Comparison of ENCODE assay signal across 20 mouse cellular contexts in genomic region chr5:17403584-17403983, GRCm38 (mm10). TPM values are rescaled to one million over a fixed set of nuclear protein-coding genes. Genes with fewer than 3 reads are reported as not detected.
"Had no signal": no experiment of that assay in that cellular context is flagged by ENCODE, and none has a peak within 500 bp of the region (broad histone marks: within the 10 kb centered on the region; RNA-seq: fewer than 3 reads in every experiment).

No protein-coding gene starts in this region.

- H3K27ac ChIP-seq: limb, embryonic 15.5 days; liver, embryonic 12.5 days; midbrain, embryonic 12.5 days; neural tube, embryonic 13.5 days had no signal

- H3K4me3 ChIP-seq: limb, embryonic 15.5 days; liver, embryonic 12.5 days; midbrain, embryonic 12.5 days; neural tube, embryonic 13.5 days had no signal

- H3K9me3 ChIP-seq: limb, embryonic 15.5 days; liver, embryonic 12.5 days; midbrain, embryonic 12.5 days; neural tube, embryonic 13.5 days had no signal

- H3K36me3 ChIP-seq: limb, embryonic 15.5 days; liver, embryonic 12.5 days; midbrain, embryonic 12.5 days; neural tube, embryonic 13.5 days had no signal

- H3K4me2 ChIP-seq: limb, embryonic 15.5 days; liver, embryonic 12.5 days; midbrain, embryonic 12.5 days; neural tube, embryonic 13.5 days had no signal

- H3K4me1 ChIP-seq: limb, embryonic 15.5 days; midbrain, embryonic 12.5 days; neural tube, embryonic 13.5 days had no signal

- DNase-seq: layer of hippocampus, adult 9-11 months; layer of hippocampus, postnatal 36 days; retina, postnatal 1 day; right cerebral cortex, postnatal 4 days; spleen, adult 18-20 months; thymus, adult 2 months; thymus, postnatal 25 days had no signal

- H3K27me3 ChIP-seq: limb, embryonic 15.5 days; liver, embryonic 12.5 days; midbrain, embryonic 12.5 days; neural tube, embryonic 13.5 days had no signal

- H3K9ac ChIP-seq: limb, embryonic 15.5 days; liver, embryonic 12.5 days; midbrain, embryonic 12.5 days; neural tube, embryonic 13.5 days had no signal

- ATAC-seq: liver, embryonic 12.5 days; midbrain, embryonic 16.5 days had no signal

RNA-seq across cellular contexts. Expression of gene Speer4f2, which starts 30.6 kb away (rescaled TPM):
- total RNA-seq: layer of hippocampus, adult 18-20 months; layer of hippocampus, postnatal 36 days; left cerebral cortex, adult 8-10 months; left cerebral cortex, postnatal 25 days; megakaryocyte-erythroid progenitor cell, adult 5-6 weeks had no signal
- polyA plus RNA-seq: limb, embryonic 15.5 days; liver, embryonic 12.5 days; liver, embryonic 16.5 days; lung, embryonic 16.5 days; midbrain, embryonic 12.5 days; midbrain, embryonic 16.5 days; neural tube, embryonic 13.5 days; stomach, embryonic 14.5 days; thymus, adult 2 months; urinary bladder, adult 2 months had no signal
